Mouse (Mus musculus) heart, postnatal 4 days (tissue): ENCODE data around the gene Faap20. TPM values are rescaled to one million over a fixed set of nuclear protein-coding genes. Genes with fewer than 3 reads are reported as not detected.
A peak's percentile ranks its signal among the peaks of the same experiment; 100 is the strongest.
"Not testable (repeated sequence)": the region's sequence is repeated elsewhere in the genome, so short reads cannot be mapped to it uniquely, and the experiment has no call there.

Source experiments
- DNase-seq: peaks from one replicate; pipeline ENCODE4 v3.0.0; 2021
- total RNA-seq, 2 experiments: library from RNA; stranded (reverse); gene quantifications; 2 replicates each; pipeline ENCODE4 v1.2.3; 2021

Gene Faap20
- total RNA-seq, 2 experiments from 2014 or later = 31.7 to 31.9 TPM

GRCm38 (mm10) chr4:155221599-155222551, 27.7 kb upstream of the Faap20 start:
- DNase-seq = peak; percentile 76

- DNase-seq = no peak
Observed at GRCm38 (mm10) chr4:155222552-155222840, 27.1 kb upstream of the Faap20 start, which contains the start of gene Ski. Gene Ski (minus strand): TSS chr4:155222592.

- DNase-seq = peak; percentile 100
Observed at GRCm38 (mm10) chr4:155222841-155223593, 26.6 kb upstream of the Faap20 start.

- DNase-seq = no peak
Observed at GRCm38 (mm10) chr4:155223594-155224528, 25.7 kb upstream of the Faap20 start.

- no peak for DNase-seq
Observed at GRCm38 (mm10) chr4:155225918-155226317, 23.7 kb upstream of the Faap20 start.

GRCm38 (mm10) chr4:155227986-155228385, 21.6 kb upstream of the Faap20 start:
- DNase-seq = no peak

- no peak for DNase-seq
Observed at GRCm38 (mm10) chr4:155228461-155228860, 21.1 kb upstream of the Faap20 start.

- peak; percentile 90 for DNase-seq
Observed at GRCm38 (mm10) chr4:155233878-155234277, 15.7 kb upstream of the Faap20 start.

- DNase-seq = peak; percentile 62
Observed at GRCm38 (mm10) chr4:155234371-155235310, 15.0 kb upstream of the Faap20 start.

GRCm38 (mm10) chr4:155235311-155236119, 14.1 kb upstream of the Faap20 start:
- DNase-seq = peak; percentile 96

GRCm38 (mm10) chr4:155236737-155237385, 12.7 kb upstream of the Faap20 start:
- DNase-seq = no peak

GRCm38 (mm10) chr4:155238276-155238675, 11.3 kb upstream of the Faap20 start:
- peak; percentile 56 for DNase-seq

- no peak for DNase-seq
Observed at GRCm38 (mm10) chr4:155239494-155239893, 10.1 kb upstream of the Faap20 start.

GRCm38 (mm10) chr4:155241789-155242188, 7.8 kb upstream of the Faap20 start:
- no peak for DNase-seq

GRCm38 (mm10) chr4:155242292-155242691, 7.3 kb upstream of the Faap20 start:
- DNase-seq = no peak

GRCm38 (mm10) chr4:155243233-155243632, 6.4 kb upstream of the Faap20 start:
- no peak for DNase-seq

GRCm38 (mm10) chr4:155245770-155246492, 3.7 kb upstream of the Faap20 start:
- DNase-seq = no peak

GRCm38 (mm10) chr4:155246691-155247105, 2.9 kb upstream of the Faap20 start:
- peak; percentile 52 for DNase-seq

- DNase-seq = not testable (repeated sequence)
Observed at GRCm38 (mm10) chr4:155248054-155248453, 1.5 kb upstream of the Faap20 start.
